Mouse (Mus musculus) spleen, adult 12 weeks (tissue): Measurements from ENCODE around the gene Cachd1.
A peak's percentile ranks its signal among the peaks of the same experiment; 100 is the strongest.

Source experiments
- DNase-seq: peaks from one replicate; pipeline ENCODE4 v3.0.0; 2022; ENCODE audit warnings: low spot score

Cachd1 gene

GRCm38 (mm10) chr4:100990996-100991395, 214.5 kb downstream of the Cachd1 start:
- no peak for DNase-seq

- DNase-seq: no peak
Observed at GRCm38 (mm10) chr4:100992086-100992485, 215.6 kb downstream of the Cachd1 start.

GRCm38 (mm10) chr4:100994442-100995255, 218.2 kb downstream of the Cachd1 start:
- peak; percentile 70 for DNase-seq

GRCm38 (mm10) chr4:100995617-100996016, 219.1 kb downstream of the Cachd1 start:
- no peak for DNase-seq

- no peak for DNase-seq
Observed at GRCm38 (mm10) chr4:100996060-100996651, 219.7 kb downstream of the Cachd1 start.

GRCm38 (mm10) chr4:100998145-100998544, 221.7 kb downstream of the Cachd1 start:
- DNase-seq: no peak

- no peak for DNase-seq
Observed at GRCm38 (mm10) chr4:100998906-100999305, 222.4 kb downstream of the Cachd1 start.

GRCm38 (mm10) chr4:101000622-101001021, 224.1 kb downstream of the Cachd1 start:
- no peak for DNase-seq

- no peak for DNase-seq
Observed at GRCm38 (mm10) chr4:101001073-101001472, 224.6 kb downstream of the Cachd1 start.

GRCm38 (mm10) chr4:101002961-101003360, 226.5 kb downstream of the Cachd1 start:
- no peak for DNase-seq

- no peak for DNase-seq
Observed at GRCm38 (mm10) chr4:101008362-101008769, 231.9 kb downstream of the Cachd1 start.

GRCm38 (mm10) chr4:101009092-101009491, 232.6 kb downstream of the Cachd1 start:
- no peak for DNase-seq

- no peak for DNase-seq
Observed at GRCm38 (mm10) chr4:101017806-101018205, 241.3 kb downstream of the Cachd1 start.

GRCm38 (mm10) chr4:101020596-101020995, 244.1 kb downstream of the Cachd1 start, which contains the start of gene Gm10577:
Gm10577 (minus strand) TSS chr4:101020696.
- DNase-seq: no peak

GRCm38 (mm10) chr4:101026566-101026965, 250.1 kb downstream of the Cachd1 start:
- DNase-seq: no peak

- DNase-seq: no peak
Observed at GRCm38 (mm10) chr4:101026995-101027394, 250.5 kb downstream of the Cachd1 start.

GRCm38 (mm10) chr4:101027852-101028411, 251.5 kb downstream of the Cachd1 start:
- no peak for DNase-seq

GRCm38 (mm10) chr4:101033047-101033446, 256.6 kb downstream of the Cachd1 start:
- no peak for DNase-seq

GRCm38 (mm10) chr4:101035131-101035530, 258.7 kb downstream of the Cachd1 start:
- DNase-seq: no peak

GRCm38 (mm10) chr4:101037156-101037555, 260.7 kb downstream of the Cachd1 start:
- no peak for DNase-seq

GRCm38 (mm10) chr4:101043691-101044090, 267.2 kb downstream of the Cachd1 start:
- no peak for DNase-seq

GRCm38 (mm10) chr4:101044149-101044548, 267.7 kb downstream of the Cachd1 start:
- no peak for DNase-seq

GRCm38 (mm10) chr4:101046576-101046975, 270.1 kb downstream of the Cachd1 start:
- DNase-seq: no peak
